Mouse (Mus musculus) layer of hippocampus, adult 18-20 months (tissue): ENCODE results near the gene Tiam1. TPM values are rescaled to one million over a fixed set of nuclear protein-coding genes. Genes with fewer than 3 reads are reported as not detected.

Source experiments
- DNase-seq, 2 experiments: peaks; one replicate each; pipeline ENCODE4 v3.0.0; 2022; ENCODE audit warnings: low spot score in 2 of 2
- total RNA-seq, 2 experiments: library from RNA; stranded (reverse); gene quantifications; 2 replicates each; pipeline ENCODE4 v1.2.3; 2021

The Tiam1 gene
- total RNA-seq, 2 experiments from 2014 or later: 109 to 111 TPM

- no peak for DNase-seq
Measured at GRCm38 (mm10) chr16:89851333-89851732, 292.2 kb downstream of the Tiam1 start.

- DNase-seq: no peak
Measured at GRCm38 (mm10) chr16:89848651-89849597, 294.6 kb downstream of the Tiam1 start.

- DNase-seq: no peak
Measured at GRCm38 (mm10) chr16:89848179-89848578, 295.4 kb downstream of the Tiam1 start.

GRCm38 (mm10) chr16:89845461-89845860 is 298.1 kb downstream of the Tiam1 start:
- no peak for DNase-seq

- DNase-seq: peak in 1 of 2 experiments; percentile 75
Measured at GRCm38 (mm10) chr16:89844580-89844979, 299.0 kb downstream of the Tiam1 start.

GRCm38 (mm10) chr16:89841894-89842293 is 301.7 kb downstream of the Tiam1 start:
- DNase-seq: no peak

- no peak for DNase-seq
Measured at GRCm38 (mm10) chr16:89840361-89840760, 303.2 kb downstream of the Tiam1 start.

- DNase-seq: peak in 1 of 2 experiments; percentile 77
Measured at GRCm38 (mm10) chr16:89839829-89840228, 303.7 kb downstream of the Tiam1 start.

- no peak for DNase-seq
Measured at GRCm38 (mm10) chr16:89837096-89837495, 306.5 kb downstream of the Tiam1 start.

- no peak for DNase-seq
Measured at GRCm38 (mm10) chr16:89835551-89835950, 308.0 kb downstream of the Tiam1 start.

- DNase-seq: no peak
Measured at GRCm38 (mm10) chr16:89833011-89833410, 310.6 kb downstream of the Tiam1 start.

- peak in 1 of 2 experiments; percentile 75 for DNase-seq
Measured at GRCm38 (mm10) chr16:89831172-89831571, 312.4 kb downstream of the Tiam1 start.

GRCm38 (mm10) chr16:89830221-89830648 is 313.3 kb downstream of the Tiam1 start:
- no peak for DNase-seq

- DNase-seq: no peak
Measured at GRCm38 (mm10) chr16:89827496-89828125, 316.0 kb downstream of the Tiam1 start.

- DNase-seq: no peak
Measured at GRCm38 (mm10) chr16:89825875-89826274, 317.7 kb downstream of the Tiam1 start.

GRCm38 (mm10) chr16:89822882-89823281 is 320.7 kb downstream of the Tiam1 start:
- no peak for DNase-seq

- no peak for DNase-seq
Measured at GRCm38 (mm10) chr16:89818661-89819060, 324.9 kb downstream of the Tiam1 start.

GRCm38 (mm10) chr16:89817861-89818630 is 325.5 kb downstream of the Tiam1 start:
- no peak for DNase-seq

- DNase-seq: no peak
Measured at GRCm38 (mm10) chr16:89817301-89817700, 326.3 kb downstream of the Tiam1 start.

- DNase-seq: no peak
Measured at GRCm38 (mm10) chr16:89816506-89817172, 326.9 kb downstream of the Tiam1 start.

- DNase-seq: no peak
Measured at GRCm38 (mm10) chr16:89813536-89813935, 330.0 kb downstream of the Tiam1 start.
